Mouse (Mus musculus) Patski (cell line): ENCODE measurements around the gene Gm21962. TPM values are rescaled to one million over a fixed set of nuclear protein-coding genes. Genes with fewer than 3 reads are reported as not detected.
A peak's percentile ranks its signal among the peaks of the same experiment; 100 is the strongest.

Experiments
- ATAC-seq: fragments of 100-300 bp; one replicate; pipeline ENCODE4 v1.8.0; 2021
- CTCF ChIA-PET: fragments of 350-600 bp; sonication (Branson Sonifier 250); formaldehyde crosslinking; loops from one replicate; lab custom pipeline; 2022; ENCODE audit warnings: inconsistent platforms; lab: Charles Lee
- POLR2A ChIA-PET: fragments of 350-600 bp; sonication (Branson Sonifier 250); formaldehyde crosslinking; loops from one replicate; lab custom pipeline; 2022; ENCODE audit warnings: antibody characterized with exemption, inconsistent platforms; lab: Charles Lee
- DNase-seq: peaks from one replicate; pipeline ENCODE4 v3.0.0-alpha.2; 2011; ENCODE audit warnings: low read depth, low spot score
- H3K27me3 ChIP-seq: fragments of 371-371 bp; one replicate; pipeline ENCODE4 v1.5.1; 2021
- CTCF ChIP-seq: fragments of 100-300 bp; IDR thresholded peaks from one replicate; pipeline ENCODE4 v1.5.1; 2021
- in situ Hi-C: fragments of 300-500 bp; cut with MboI; formaldehyde crosslinking; loops from 3 replicates; pipeline ENCODE4 v1.11.1; 2018; ENCODE audit warnings: low pct_unique_long_range_greater_than_20kb, mixed read lengths
- polyA plus RNA-seq: library from polyadenylated mRNA; unstranded; gene quantifications from one replicate; pipeline ENCODE4 v1.2.3, GENCODE M21; 2021

The Gm21962 gene
- polyA plus RNA-seq, 1 experiment from 2014 or later, result not detected

DNA sequence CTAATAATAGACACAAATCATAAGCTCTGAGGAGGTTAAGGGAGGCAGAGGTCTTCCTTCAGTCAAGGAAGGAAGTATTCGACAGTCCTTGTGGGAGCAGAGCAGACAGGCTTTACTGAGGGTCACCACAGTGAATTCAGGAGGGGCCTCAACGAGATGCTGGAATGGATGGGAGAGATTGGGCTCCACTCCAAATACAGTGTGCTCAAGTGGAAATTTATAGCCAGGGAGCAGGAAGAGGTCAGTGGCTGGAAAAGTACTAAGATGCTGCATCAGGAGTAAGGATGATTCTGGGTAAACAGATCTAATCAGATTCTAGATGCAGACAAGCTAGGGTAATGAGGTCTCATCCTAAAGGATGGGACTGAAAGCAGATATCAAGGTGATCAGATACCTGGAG, 44.6 kb downstream of the Gm21962 start:
- no peak for TF ChIP-seq CTCF
- POLR2A ChIA-PET, result interaction anchor here (0.5 kb wide), 1 partner anchor 47 kb away, joined by 3 read pairs; no protein-coding TSS in a partner anchor
- CTCF ChIA-PET, result interaction anchor here (1.1 to 3.5 kb wide), 3 partner anchors 11 to 154 kb away, joined by 3 to 19 read pairs (median 3); no protein-coding TSS in a partner anchor
- DNase-seq (peak; percentile 80), ATAC-seq (peak; percentile 61)
- no peaks in the 10 kb centered on the region for H3K27me3 ChIP-seq
- in situ Hi-C loops, result no loop called here

- no peaks in the 10 kb centered on the region for H3K27me3 ChIP-seq
- in situ Hi-C loops, result no loop called here
- DNase-seq (peak; percentile 85), ATAC-seq (peak; percentile 52)
- ChIA-PET POLR2A (no interaction called here), CTCF (interaction anchor here (0.8 to 3.5 kb wide), 5 partner anchors 10 to 155 kb away, joined by 3 to 19 read pairs (median 3); no protein-coding TSS in a partner anchor)
- no peak for TF ChIP-seq CTCF
Observed at GRCm38 (mm10) chr3:137716573-137717157, 45.3 kb downstream of the Gm21962 start.

Other genes starting within 250 kb of the Gm21962 start
- 29.7 TPM for gene Ddit4l, start 49.9 kb upstream of the Gm21962 start, polyA plus RNA-seq
- 779 TPM for gene H2afz, start 193.0 kb downstream of the Gm21962 start, polyA plus RNA-seq
- 16.6 TPM for gene Dnajb14, start 196.2 kb downstream of the Gm21962 start, polyA plus RNA-seq
- gene Lamtor3, start 247.0 kb downstream of the Gm21962 start, polyA plus RNA-seq, result 110 TPM